Mouse (Mus musculus): ENCODE results near the gene Klf11. TPM values are rescaled to one million over a fixed set of nuclear protein-coding genes. Genes with fewer than 3 reads are reported as not detected.
"Not testable (repeated sequence)": the region's sequence is repeated elsewhere in the genome, so short reads cannot be mapped to it uniquely, and the experiment has no call there.

Gene Klf11
- total RNA-seq, 4 experiments from 2014 or later: 7.1 to 8.8 (median 8.1) TPM

DNA sequence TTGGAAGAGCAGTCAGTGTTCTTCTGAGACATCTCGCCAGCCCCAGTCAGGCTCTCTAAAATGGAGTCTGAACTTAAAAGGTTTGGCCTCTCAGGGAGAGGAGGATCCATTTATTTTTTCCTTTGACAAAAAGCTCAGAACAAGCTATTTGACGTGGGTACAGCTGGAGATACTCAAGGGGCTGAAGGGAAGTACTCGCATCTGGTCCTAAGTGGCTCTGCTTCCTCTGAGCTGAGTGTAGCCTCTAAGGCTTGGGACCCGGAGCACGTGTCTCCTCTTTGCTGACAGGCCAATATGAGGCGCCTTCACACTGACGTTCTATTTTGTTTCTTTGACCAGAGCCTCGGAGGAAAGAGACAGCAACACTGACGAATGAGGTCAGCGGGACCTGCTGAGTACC is 48.5 kb downstream of the Klf11 start:
- no peak for DNase-seq (ENCODE audit: low spot score in 2 of 2)

DNA sequence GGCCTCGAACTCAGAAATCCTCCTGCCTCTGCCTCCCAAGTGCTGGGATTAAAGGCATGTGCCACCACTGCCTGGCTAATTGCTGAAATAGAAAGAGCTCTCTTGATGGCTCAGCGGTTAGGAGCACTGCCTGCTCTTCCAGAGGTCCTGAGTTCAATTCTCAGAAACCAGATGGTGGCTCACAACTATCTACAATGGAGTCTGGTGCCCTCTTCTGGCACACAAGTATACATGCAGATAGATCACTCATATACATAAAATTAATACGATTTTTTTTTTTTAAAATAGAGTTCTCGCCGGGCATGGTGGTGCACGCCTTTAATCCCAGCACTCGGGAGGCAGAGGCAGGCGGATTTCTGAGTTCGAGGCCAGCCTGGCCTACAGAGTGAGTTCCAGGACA is 50.5 kb downstream of the Klf11 start:
- DNase-seq (ENCODE audit: low spot score in 2 of 2): not testable (repeated sequence)

DNA sequence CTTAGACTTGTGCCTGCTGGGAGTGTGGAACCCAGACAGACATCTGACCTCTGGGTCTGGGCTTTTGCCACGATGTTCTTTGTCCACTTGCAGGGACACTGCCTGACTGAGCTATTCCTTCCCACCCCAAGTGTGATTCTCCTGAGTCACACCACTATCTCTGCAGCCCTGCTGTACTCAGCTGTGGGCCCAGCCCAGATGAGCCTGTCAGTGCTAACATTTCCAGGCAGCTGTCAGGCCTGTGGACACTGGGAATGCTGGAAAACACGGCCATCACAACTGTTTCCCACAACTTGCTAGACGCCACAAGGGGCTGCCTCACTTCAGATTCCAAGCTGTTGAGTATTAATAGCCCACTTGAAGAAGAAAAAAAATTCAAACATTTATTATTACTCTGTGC is 51.9 kb downstream of the Klf11 start:
- DNase-seq (ENCODE audit: low spot score in 2 of 2): no peak

GRCm38 (mm10) chr12:24705502-24706263 is 54.6 kb downstream of the Klf11 start:
- DNase-seq (ENCODE audit: low spot score in 2 of 2): no peak

DNA sequence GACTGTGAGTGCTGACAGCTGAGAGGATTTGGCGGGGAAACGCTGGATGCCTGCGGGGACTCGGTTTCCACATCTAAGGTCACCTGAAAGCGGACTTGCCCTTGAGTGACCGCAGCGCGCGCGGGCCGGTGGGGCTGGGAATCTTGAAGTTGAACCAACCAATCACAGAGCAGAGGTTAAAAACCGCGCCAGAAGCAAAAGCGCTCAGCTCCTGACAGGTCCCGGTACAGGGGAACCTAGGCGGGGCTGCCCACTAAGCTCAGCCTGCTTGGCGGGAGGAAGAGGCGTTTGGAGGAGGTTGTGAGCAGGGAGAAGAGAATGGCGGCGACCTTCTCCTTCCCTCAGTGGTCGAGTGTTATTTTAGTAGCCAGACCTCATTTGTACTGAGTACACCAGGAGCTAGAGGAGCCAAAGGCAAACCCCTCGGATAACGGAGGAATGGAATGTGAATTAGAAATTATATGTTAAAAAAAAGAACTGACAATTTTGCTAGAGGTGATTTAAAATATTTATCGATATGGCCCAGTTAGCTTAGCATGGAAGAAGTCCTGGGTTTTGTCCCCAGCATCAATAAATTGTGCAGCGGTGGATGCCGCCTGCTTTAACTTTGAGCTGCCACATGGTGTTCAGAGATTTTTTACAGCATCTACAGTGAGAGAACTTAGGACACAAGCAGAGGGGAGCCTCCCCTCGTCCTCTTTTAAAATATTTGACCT is 55.8 kb downstream of the Klf11 start:
- DNase-seq (ENCODE audit: low spot score in 2 of 2): no peak

DNA sequence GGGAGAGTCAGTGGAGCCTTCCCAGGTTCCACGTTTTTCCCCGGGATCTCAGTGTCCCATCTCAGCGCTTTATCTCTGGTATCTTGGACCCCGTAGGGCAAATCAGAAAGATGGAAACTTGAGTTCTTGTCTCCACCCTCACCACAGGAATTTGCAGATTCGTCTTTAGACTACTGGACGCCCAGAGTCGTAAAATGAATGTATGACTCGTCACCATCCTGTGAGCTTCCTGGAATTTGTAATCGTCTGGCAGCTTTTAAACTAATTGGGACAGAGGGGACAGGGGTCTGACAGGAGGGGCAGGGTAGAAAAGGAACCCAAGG is 56.4 kb downstream of the Klf11 start:
- DNase-seq (ENCODE audit: low spot score in 2 of 2): no peak

DNA sequence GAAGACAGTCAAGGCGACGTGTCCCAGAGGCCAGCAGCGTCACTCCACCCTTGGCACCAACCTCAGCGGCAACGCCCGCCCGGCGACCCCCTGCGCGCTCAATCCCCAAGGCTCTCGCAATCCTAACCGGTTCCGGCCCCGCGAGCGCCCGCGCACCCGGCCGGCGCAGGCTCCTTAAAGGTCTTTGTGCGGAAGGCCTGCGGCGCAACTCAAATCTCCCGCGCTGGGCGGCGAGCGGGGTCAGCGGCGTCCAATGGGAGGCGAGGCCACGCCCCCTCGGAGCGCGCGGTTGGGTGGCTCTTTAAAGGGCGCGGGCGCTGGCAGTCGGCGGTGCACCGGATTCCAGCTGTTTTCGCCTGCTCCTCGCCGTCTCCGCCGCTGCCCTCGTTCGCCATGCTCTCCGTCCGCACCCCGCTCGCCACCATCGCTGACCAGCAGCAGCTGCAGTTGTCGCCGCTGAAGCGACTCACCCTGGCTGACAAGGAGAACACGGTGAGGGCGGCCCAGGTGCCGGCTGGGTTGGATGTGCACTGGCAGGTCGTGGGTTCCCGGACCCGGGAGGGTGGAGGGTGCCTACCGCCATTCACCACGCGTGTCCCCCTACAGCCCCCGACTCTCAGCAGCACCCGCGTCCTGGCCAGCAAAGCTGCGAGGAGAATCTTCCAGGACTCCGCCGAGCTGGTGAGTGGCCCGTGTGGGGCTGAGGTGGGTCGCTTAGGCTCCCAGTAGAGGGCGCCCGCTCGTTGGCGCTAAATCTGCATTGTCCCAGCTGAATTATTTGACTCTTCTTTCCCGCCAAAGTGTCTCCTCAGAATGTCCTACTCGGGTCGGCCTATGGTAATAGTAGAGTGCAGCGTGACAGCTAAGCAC is 57.1 kb downstream of the Klf11 start, which contains the start of gene Rrm2:
Gene Rrm2, plus strand, starts transcription at position 288 of the 870 bp plus-strand sequence.
- DNase-seq (ENCODE audit: low spot score in 2 of 2): peak; percentile 80 to 83

DNA sequence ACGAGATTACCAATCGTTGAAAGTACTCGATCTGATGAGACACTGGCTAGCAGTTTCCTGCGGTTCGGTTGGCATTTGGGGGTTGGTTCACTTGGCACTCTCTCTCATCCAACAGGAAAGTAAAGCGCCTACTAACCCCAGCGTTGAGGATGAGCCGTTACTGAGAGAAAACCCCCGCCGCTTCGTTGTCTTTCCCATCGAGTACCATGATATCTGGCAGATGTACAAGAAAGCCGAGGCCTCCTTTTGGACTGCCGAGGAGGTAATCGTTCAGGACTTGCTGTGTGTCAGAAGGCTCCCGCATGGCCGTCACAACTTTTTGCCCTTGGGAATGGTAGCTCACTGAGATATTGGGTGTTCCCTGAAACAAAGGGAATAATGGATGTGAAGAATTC is 57.7 kb downstream of the Klf11 start:
- DNase-seq (ENCODE audit: low spot score in 2 of 2): no peak

GRCm38 (mm10) chr12:24709409-24709808 is 58.3 kb downstream of the Klf11 start:
- no peak for DNase-seq (ENCODE audit: low spot score in 2 of 2)

DNA sequence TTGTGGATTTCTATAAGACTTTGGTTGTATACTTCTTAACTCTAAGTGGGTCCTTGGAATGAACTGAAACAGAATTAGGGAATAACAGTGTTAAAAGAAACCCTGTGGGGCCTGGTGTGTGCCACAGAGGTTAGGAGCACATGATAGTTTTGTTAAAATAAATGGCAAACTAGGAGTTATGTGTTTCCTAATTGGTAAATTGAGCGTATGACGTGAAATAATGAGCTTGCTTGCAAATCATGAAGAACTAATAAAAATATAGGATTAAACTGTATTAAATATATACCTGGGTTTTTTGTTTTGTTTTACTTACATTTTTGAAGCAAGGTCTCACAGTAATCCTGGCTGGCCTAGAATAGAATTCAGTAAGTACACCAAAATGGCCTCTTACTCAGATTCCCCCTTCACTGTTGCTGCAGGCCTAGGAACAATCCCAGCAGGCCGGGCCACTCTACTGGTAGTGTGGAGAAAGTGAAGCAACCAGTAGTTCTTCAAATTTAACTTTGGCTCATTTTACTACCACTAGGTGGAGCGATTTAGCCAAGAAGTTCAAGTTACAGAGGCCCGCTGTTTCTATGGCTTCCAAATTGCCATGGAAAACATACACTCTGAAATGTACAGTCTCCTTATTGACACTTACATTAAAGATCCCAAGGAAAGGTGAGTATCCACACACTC is 58.9 kb downstream of the Klf11 start:
- DNase-seq (ENCODE audit: low spot score in 2 of 2): no peak

DNA sequence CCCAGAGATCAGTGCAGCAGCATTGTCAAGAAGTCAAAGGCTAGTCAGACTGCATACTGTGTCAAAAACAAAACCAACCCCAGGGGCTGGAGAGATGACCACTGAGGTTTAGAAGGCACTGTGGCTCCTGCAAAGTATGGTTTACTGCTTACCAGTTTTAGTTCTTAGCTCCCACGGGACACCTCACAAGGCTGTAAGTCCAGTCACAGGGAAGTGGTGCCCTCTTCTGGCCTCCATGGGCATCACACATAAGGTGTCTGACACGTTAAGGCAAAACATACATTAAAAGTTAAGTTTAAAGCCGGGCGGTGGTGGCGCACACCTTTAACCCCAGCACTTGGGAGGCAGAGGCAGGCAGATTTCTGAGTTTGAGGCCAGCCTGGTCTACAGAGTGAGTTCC is 59.6 kb downstream of the Klf11 start:
- DNase-seq (ENCODE audit: low spot score in 2 of 2): no peak

Other genes starting within 250 kb of the Klf11 start
- 10 to 100 TPM; 27.9 to 32.7 (median 30.1) TPM for gene Taf1b, start 152.9 kb upstream of the Klf11 start, total RNA-seq (2022)
- 10 to 100 TPM in 3 of 4 experiments, 1 to 10 TPM in 1; 8.6 to 11.3 (median 10.5) TPM for gene Grhl1, start 79.0 kb upstream of the Klf11 start, total RNA-seq (2022)
- gene Cys1, start 30.5 kb downstream of the Klf11 start, total RNA-seq (2022): 10 to 100 TPM; 10.9 to 13.7 (median 12.5) TPM
- gene Rrm2, start 57.0 kb downstream of the Klf11 start, total RNA-seq (2022): 1 to 10 TPM; 1.6 to 2.8 (median 2.6) TPM
- 10 to 100 TPM; 74.1 to 93.2 (median 82.1) TPM for gene Mboat2, start 179.6 kb downstream of the Klf11 start, total RNA-seq (2022)